18 mouse cellular contexts compared by ENCODE assay signal in the genomic region with DNA sequence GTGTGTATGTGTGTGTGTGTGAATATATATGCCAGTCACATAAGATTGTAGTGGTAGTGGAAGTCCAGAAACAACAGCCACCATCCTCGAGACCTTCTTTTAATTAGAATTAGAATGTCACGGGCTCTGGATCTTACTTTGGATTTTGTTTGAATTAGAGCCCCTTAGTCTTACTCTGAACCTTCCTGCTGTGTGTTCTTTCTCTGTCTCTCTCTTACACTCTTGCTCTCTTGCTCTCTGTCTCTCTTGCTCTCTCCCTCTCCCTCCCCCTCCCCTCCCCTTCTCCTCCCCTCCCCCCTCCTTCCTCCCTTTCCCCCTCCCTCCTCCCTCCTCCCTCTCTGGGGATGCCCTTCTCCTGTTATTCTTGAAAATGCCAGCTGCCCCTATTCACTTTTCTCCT. TPM values are rescaled to one million over a fixed set of nuclear protein-coding genes. Genes with fewer than 3 reads are reported as not detected.
DNase-seq lines count a peak whose midpoint lies in the region; ATAC-seq lines count a peak whose summit lies in the region.
"Had no signal": no experiment of that assay in that cellular context is flagged by ENCODE, and none has a peak within 500 bp of the region (broad histone marks: within the 10 kb centered on the region; RNA-seq: fewer than 3 reads in every experiment).

No protein-coding gene starts in this region.

- no peak for DNase-seq in forebrain, embryonic 11.5 days (ENCODE audit: low spot score)
- no peak for DNase-seq in left cerebral cortex, postnatal 10 days (ENCODE audit: extremely low spot score in 1 of 2, low spot score in 2 of 2)
- DNase-seq in frontal cortex, adult 2 months (ENCODE audit: extremely low spot score in 1 of 2, low spot score in 1 of 2), result no peak
- no peak for DNase-seq in embryo, embryonic 11 days
- DNase-seq: cerebellum, adult 9-11 months; gastrocnemius, postnatal 25 days; heart, postnatal 14 days; lung, adult 2 months; lung, postnatal 4 days; right cerebral cortex, adult 18-20 months; thymus, adult 2 months had no signal

- H3K9ac ChIP-seq in forebrain, embryonic 13.5 days, result no peak overlapping the region
- H3K9ac ChIP-seq in forebrain, embryonic 11.5 days (ENCODE audit: low read length), result no peak overlapping the region
- H3K9ac ChIP-seq in forebrain, embryonic 16.5 days (replicated peaks; ENCODE audit: low read depth, low read length), result no peak overlapping the region
- H3K9ac ChIP-seq in hindbrain, embryonic 15.5 days, result no peak overlapping the region
- H3K9ac ChIP-seq in neural tube, embryonic 12.5 days, result no peak overlapping the region

- peak overlapping the region; percentile 23; the same call in 1 of the 2 replicates for H3K4me2 ChIP-seq in forebrain, embryonic 13.5 days
- no peak overlapping the region for H3K4me2 ChIP-seq in forebrain, embryonic 11.5 days (ENCODE audit: low read depth, low read length, severe bottlenecking)
- H3K4me2 ChIP-seq in forebrain, embryonic 16.5 days (ENCODE audit: low read length), result peak overlapping the region; percentile 9; the same call in 1 of the 2 replicates
- 0 out of 2 replicates have a peak overlapping the region, but pooled peaks have one; percentile 42 for H3K4me2 ChIP-seq in hindbrain, embryonic 15.5 days
- H3K4me2 ChIP-seq in neural tube, embryonic 12.5 days (replicated peaks), result peak overlapping the region; percentile 39
- H3K4me2 ChIP-seq: liver, embryonic 11.5 days had no signal

- H3K36me3 ChIP-seq in forebrain, embryonic 13.5 days (ENCODE audit: poor library complexity, severe bottlenecking), result no peaks in the 10 kb centered on the region
- H3K36me3 ChIP-seq in forebrain, embryonic 11.5 days (ENCODE audit: control insufficient read depth, insufficient read depth, low read length), result no peaks in the 10 kb centered on the region
- H3K36me3 ChIP-seq in forebrain, embryonic 16.5 days (ENCODE audit: control insufficient read depth, insufficient read depth), result no peaks in the 10 kb centered on the region
- no peaks in the 10 kb centered on the region for H3K36me3 ChIP-seq in hindbrain, embryonic 15.5 days
- no peaks in the 10 kb centered on the region for H3K36me3 ChIP-seq in neural tube, embryonic 12.5 days
- H3K36me3 ChIP-seq: limb, embryonic 10.5 days had no signal

- no peaks in the 10 kb centered on the region for H3K27me3 ChIP-seq in forebrain, embryonic 13.5 days
- no peaks in the 10 kb centered on the region for H3K27me3 ChIP-seq in forebrain, embryonic 11.5 days (ENCODE audit: control insufficient read depth, insufficient read depth, low read length)
- H3K27me3 ChIP-seq in forebrain, embryonic 16.5 days (replicated peaks; ENCODE audit: control insufficient read depth, insufficient read depth, low read length), result no peaks in the 10 kb centered on the region
- no peaks in the 10 kb centered on the region for H3K27me3 ChIP-seq in hindbrain, embryonic 15.5 days
- no peaks in the 10 kb centered on the region for H3K27me3 ChIP-seq in neural tube, embryonic 12.5 days (replicated peaks)

- intact Hi-C loops in left cerebral cortex, postnatal 10 days (cut with DNase I), result no loop called here

- 7% methylated on average over 2 of the region's 2 CpGs for WGBS in forebrain, embryonic 13.5 days
- 23% methylated on average over 2 of the region's 2 CpGs for WGBS in forebrain, embryonic 11.5 days
- WGBS in forebrain, embryonic 16.5 days, result 5% methylated on average over 2 of the region's 2 CpGs
- 11% methylated on average over 2 of the region's 2 CpGs for whole genome bisulfite sequencing in hindbrain, embryonic 15.5 days
- 52% methylated on average over 2 of the region's 2 CpGs for WGBS in neural tube, embryonic 12.5 days

- ATAC-seq in forebrain, embryonic 13.5 days, result no peak
- no peak for ATAC-seq in forebrain, embryonic 11.5 days (replicated peaks; ENCODE audit: low FRiP score)
- ATAC-seq in forebrain, embryonic 16.5 days, result no peak
- no peak for ATAC-seq in hindbrain, embryonic 15.5 days (ENCODE audit: low FRiP score, low read depth)
- peak; percentile 12; the same call in 1 of the 2 replicates for ATAC-seq in neural tube, embryonic 12.5 days (ENCODE audit: low FRiP score, low read depth)
- ATAC-seq: intestine, postnatal 0 days had no signal

- no peak overlapping the region for H3K4me3 ChIP-seq in forebrain, embryonic 13.5 days
- H3K4me3 ChIP-seq in forebrain, embryonic 11.5 days (ENCODE audit: low read depth, low read length), result no peak overlapping the region
- H3K4me3 ChIP-seq in forebrain, embryonic 16.5 days (replicated peaks; ENCODE audit: low read length), result no peak overlapping the region
- no peak overlapping the region for H3K4me3 ChIP-seq in hindbrain, embryonic 15.5 days
- no peak overlapping the region for H3K4me3 ChIP-seq in neural tube, embryonic 12.5 days
- H3K4me3 ChIP-seq: limb, embryonic 10.5 days had no signal

- no peaks in the 10 kb centered on the region for H3K9me3 ChIP-seq in forebrain, embryonic 13.5 days (replicated peaks)
- H3K9me3 ChIP-seq in forebrain, embryonic 11.5 days (ENCODE audit: control insufficient read depth, low read length), result no peaks in the 10 kb centered on the region
- H3K9me3 ChIP-seq in forebrain, embryonic 16.5 days (ENCODE audit: control insufficient read depth, low read length), result no peaks in the 10 kb centered on the region
- H3K9me3 ChIP-seq in hindbrain, embryonic 15.5 days, result no peaks in the 10 kb centered on the region
- no peaks in the 10 kb centered on the region for H3K9me3 ChIP-seq in neural tube, embryonic 12.5 days
- H3K9me3 ChIP-seq: limb, embryonic 10.5 days had no signal

- no peak overlapping the region for H3K27ac ChIP-seq in forebrain, embryonic 13.5 days
- H3K27ac ChIP-seq in forebrain, embryonic 11.5 days (ENCODE audit: low read depth, low read length), result no peak overlapping the region
- no peak overlapping the region for H3K27ac ChIP-seq in forebrain, embryonic 16.5 days (ENCODE audit: low read length)
- peak overlapping the region; percentile 67 for H3K27ac ChIP-seq in hindbrain, embryonic 15.5 days (replicated peaks)
- no peak overlapping the region; the same call in 1 of the 2 replicates for H3K27ac ChIP-seq in neural tube, embryonic 12.5 days
- H3K27ac ChIP-seq: limb, embryonic 10.5 days had no signal

- peaks cover 8% of the 10 kb centered on the region for H3K4me1 ChIP-seq in forebrain, embryonic 13.5 days
- H3K4me1 ChIP-seq in forebrain, embryonic 11.5 days (replicated peaks; ENCODE audit: control insufficient read depth, insufficient read depth, low read length), result peaks cover 6% of the 10 kb centered on the region; the same call in 1 of the 2 replicates
- no peaks in the 10 kb centered on the region for H3K4me1 ChIP-seq in forebrain, embryonic 16.5 days (replicated peaks; ENCODE audit: control insufficient read depth, insufficient read depth, low read length)
- peaks cover 8% of the 10 kb centered on the region for H3K4me1 ChIP-seq in hindbrain, embryonic 15.5 days (replicated peaks)
- H3K4me1 ChIP-seq in neural tube, embryonic 12.5 days, result peaks cover 15% of the 10 kb centered on the region

RNA-seq across cellular contexts. Expression of gene Mdm1, which starts 53.1 kb away (rescaled TPM):
- polyA plus RNA-seq in forebrain, embryonic 13.5 days (2015; fragmentation: Nextera tagmentation; extraction: Ambion mirVana), result 48.3 and 49.7 TPM in 2 replicates
- 61.8 and 67.1 TPM in 2 replicates for polyA plus RNA-seq in forebrain, embryonic 11.5 days (2014; fragmentation: Nextera tagmentation; extraction: Ambion mirVana)
- polyA plus RNA-seq in forebrain, embryonic 16.5 days (2015; fragmentation: Nextera tagmentation; extraction: Ambion mirVana), result 32.7 and 36.8 TPM in 2 replicates
- polyA plus RNA-seq in hindbrain, embryonic 15.5 days (2015; fragmentation: Nextera tagmentation; extraction: Ambion mirVana), result 26.1 and 27.6 TPM in 2 replicates
- 47.1 and 47.5 TPM in 2 replicates for polyA plus RNA-seq in neural tube, embryonic 12.5 days (2016; fragmentation: Nextera tagmentation; extraction: Ambion mirVana)
- 10 to 100 TPM; 10.3 to 10.9 TPM for total RNA-seq in left cerebral cortex, postnatal 10 days (2021)
- polyA plus RNA-seq in frontal cortex, adult 2 months (2012; rRNA removed), result 18.3 and 20.6 TPM in 2 replicates
